In the genomic region with DNA sequence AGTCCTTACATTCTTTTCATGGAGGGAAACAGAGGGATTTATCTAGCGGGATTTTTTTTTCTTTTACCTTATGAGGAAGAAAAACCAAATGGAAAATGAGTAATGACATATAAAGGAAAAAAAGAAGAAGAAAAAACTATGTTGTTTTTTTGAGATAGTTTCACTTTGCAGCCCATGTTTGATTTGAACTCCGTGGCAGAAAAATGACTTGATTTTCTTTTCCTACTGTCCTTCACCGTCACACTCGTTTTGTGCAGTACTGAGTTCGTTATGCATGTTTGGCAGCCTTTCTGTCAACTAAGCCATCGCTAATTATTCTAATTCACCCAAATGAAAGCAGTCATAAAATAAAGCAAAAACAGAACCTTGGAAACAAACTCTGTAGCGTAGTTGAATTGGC, we compare ENCODE assay signal across 8 mouse cellular contexts. TPM values are rescaled to one million over a fixed set of nuclear protein-coding genes. Genes with fewer than 3 reads are reported as not detected.
A peak's percentile ranks its signal among the peaks of the same experiment; 100 is the strongest.
DNase-seq lines count a peak whose midpoint lies in the region; ATAC-seq and TF ChIP-seq lines count a peak whose summit lies in the region.

No protein-coding gene starts in this region.

- H3K27me3 ChIP-seq in heart, embryonic 12.5 days (replicated peaks), result 0 out of 2 replicates have a peak, but pooled peaks cover 7% of the 10 kb centered on the region
- H3K27me3 ChIP-seq in G1E (ENCODE audit: insufficient read depth, low read length), result no peaks in the 10 kb centered on the region
- H3K27me3 ChIP-seq in heart, embryonic 16.5 days (ENCODE audit: control insufficient read depth, insufficient read depth, low read length), result peaks cover 8% of the 10 kb centered on the region

- WGBS in heart, embryonic 12.5 days, result 19% methylated on average over 7 of the region's 7 CpGs
- 16% methylated on average over 7 of the region's 7 CpGs for WGBS in heart, embryonic 16.5 days
- WGBS in macrophage (ENCODE audit: missing documents), result 8% methylated on average over 7 of the region's 7 CpGs

- H3K27ac ChIP-seq in heart, embryonic 12.5 days (ENCODE audit: poor library complexity, severe bottlenecking), result peak overlapping the region; percentile 94; the same call in 1 of the 2 replicates
- peak overlapping the region; percentile 79 for H3K27ac ChIP-seq in heart, embryonic 16.5 days (ENCODE audit: low read length)
- peak overlapping the region; percentile 45 for H3K27ac ChIP-seq in macrophage

- H3K36me3 ChIP-seq in heart, embryonic 12.5 days, result no peaks in the 10 kb centered on the region
- H3K36me3 ChIP-seq in G1E (replicated peaks), result no peaks in the 10 kb centered on the region
- H3K36me3 ChIP-seq in heart, embryonic 16.5 days (ENCODE audit: control insufficient read depth, insufficient read depth), result no peaks in the 10 kb centered on the region
- no peaks in the 10 kb centered on the region for H3K36me3 ChIP-seq in macrophage (ENCODE audit: inconsistent target)

- peaks cover 24% of the 10 kb centered on the region for H3K4me1 ChIP-seq in heart, embryonic 12.5 days (replicated peaks)
- peaks cover 71% of the 10 kb centered on the region for H3K4me1 ChIP-seq in G1E (ENCODE audit: insufficient read depth, low read depth, low read length)
- peaks cover 19% of the 10 kb centered on the region for H3K4me1 ChIP-seq in heart, embryonic 16.5 days (ENCODE audit: control insufficient read depth, insufficient read depth, low read length)

- H3K79me2 ChIP-seq in macrophage (ENCODE audit: inconsistent target), result peaks cover 8% of the 10 kb centered on the region; the same call in 1 of the 2 replicates

- H3K9me3 ChIP-seq in heart, embryonic 12.5 days (replicated peaks), result no peaks in the 10 kb centered on the region
- no peaks in the 10 kb centered on the region for H3K9me3 ChIP-seq in G1E (replicated peaks)
- H3K9me3 ChIP-seq in heart, embryonic 16.5 days (replicated peaks; ENCODE audit: control insufficient read depth, low read length), result no peaks in the 10 kb centered on the region

- peak overlapping the region; percentile 90 for H3K4me2 ChIP-seq in heart, embryonic 12.5 days
- H3K4me2 ChIP-seq in heart, embryonic 16.5 days (ENCODE audit: low read depth, low read length), result peak overlapping the region; percentile 69

- peak overlapping the region; percentile 94 for H3K9ac ChIP-seq in heart, embryonic 12.5 days
- H3K9ac ChIP-seq in heart, embryonic 16.5 days (ENCODE audit: low read length), result peak overlapping the region; percentile 77

- ATAC-seq in heart, embryonic 12.5 days (ENCODE audit: insufficient number of reproducible peaks, low FRiP score), result no peak
- ATAC-seq in G1E (ENCODE audit: extremely low read depth, insufficient number of reproducible peaks, low FRiP score, poor library complexity, severe bottlenecking), result no peak
- no peak for ATAC-seq in heart, embryonic 16.5 days (replicated peaks; ENCODE audit: extremely low read depth, insufficient read depth, low FRiP score)

- H3K4me3 ChIP-seq in heart, embryonic 12.5 days, result peak overlapping the region; percentile 90
- H3K4me3 ChIP-seq in G1E (ENCODE audit: low read depth, low read length), result peak overlapping the region; percentile 84
- H3K4me3 ChIP-seq in heart, embryonic 16.5 days (ENCODE audit: low read length), result peak overlapping the region; percentile 64
- H3K4me3 ChIP-seq in macrophage (ENCODE audit: inconsistent target), result peak overlapping the region; percentile 64

- DNase-seq in heart, postnatal 4 days, result no peak
- no peak for DNase-seq in G1E (ENCODE audit: low spot score)
- DNase-seq in natural killer cell, adult 2 months (ENCODE audit: low spot score in 2 of 2), result no peak
- DNase-seq in frontal cortex, postnatal 25 days (ENCODE audit: low spot score in 2 of 2), result no peak
- no peak for DNase-seq in layer of hippocampus, adult 9-11 months

- TF ChIP-seq CTCF in G1E (IDR thresholded peaks at IDR 0.05; ENCODE audit: low read depth, low read length), result no peak

RNA-seq across cellular contexts. Expression of a gene that starts 4.5 kb away (rescaled TPM):
- polyA plus RNA-seq in heart, embryonic 12.5 days (2016; fragmentation: Nextera tagmentation; extraction: Ambion mirVana), result 18.6 and 19.8 TPM in 2 replicates
- 10 to 100 TPM; 23.4 to 24.6 TPM for total RNA-seq in heart, postnatal 4 days (2021)
- total RNA-seq in G1E (2014; fragmentation: Nextera tagmentation) (101 and 102 TPM in 2 replicates), G1E (2017) (61.6 and 77.5 TPM in 2 replicates)
- polyA plus RNA-seq in G1E (2012) (1.4 and 1.8 TPM in 2 replicates), macrophage (2018) (5.9 to 8.3 TPM (median 7.2 TPM) in 3 replicates)
- 12.4 and 13.0 TPM in 2 replicates for polyA plus RNA-seq in heart, embryonic 16.5 days (2015; fragmentation: Nextera tagmentation; extraction: Ambion mirVana)
- total RNA-seq in macrophage (2018; cell fraction: chromatin; rRNA removed), result 10 to 100 TPM in 23 of 26 experiments, 1 to 10 TPM in 3; 5.0 to 84.9 (median 55.1) TPM
- 10 to 100 TPM in 18 of 26 experiments, 1 to 10 TPM in 8; 2.3 to 16.3 (median 12.0) TPM for total RNA-seq in macrophage (2018; cell fraction: cytosol; rRNA removed)
- 10 to 100 TPM in 21 of 26 experiments, 1 to 10 TPM in 5; 7.3 to 49.5 (median 28.8) TPM for total RNA-seq in macrophage (2018; cell fraction: nucleus; rRNA removed)

RNA-seq across cellular contexts. Expression of a gene that starts 6.3 kb away (rescaled TPM):
- polyA plus RNA-seq in heart, embryonic 12.5 days (2016; fragmentation: Nextera tagmentation; extraction: Ambion mirVana), result not detected in 2 replicates
- total RNA-seq in heart, postnatal 4 days (2021), result not detected
- not detected in 2 replicates for total RNA-seq in G1E (2014; fragmentation: Nextera tagmentation)
- not detected in 2 replicates for total RNA-seq in G1E (2017)
- not detected in 2 replicates for polyA plus RNA-seq in G1E (2012)
- polyA plus RNA-seq in heart, embryonic 16.5 days (2015; fragmentation: Nextera tagmentation; extraction: Ambion mirVana), result not detected in 2 replicates
- not detected for total RNA-seq in macrophage (2018; cell fraction: chromatin; rRNA removed)
- not detected for total RNA-seq in macrophage (2018; cell fraction: cytosol; rRNA removed)
- total RNA-seq in macrophage (2018; cell fraction: nucleus; rRNA removed), result not detected
- not detected in 3 replicates for polyA plus RNA-seq in macrophage (2018)
